Mouse (Mus musculus): ENCODE results near the gene Asrgl1. TPM values are rescaled to one million over a fixed set of nuclear protein-coding genes. Genes with fewer than 3 reads are reported as not detected.
"Not testable (repeated sequence)": the region's sequence is repeated elsewhere in the genome, so short reads cannot be mapped to it uniquely, and the experiment has no call there.

Asrgl1 gene
- polyA plus RNA-seq (2012; rRNA removed), result 88.4 TPM in 2 replicates

- DNase-seq, result peak; percentile 92 to 93
- H3K4me3 ChIP-seq (replicated peaks; ENCODE audit: insufficient read depth, low read depth, low read length), result peak within 1 kb of the TSS; percentile 97
- H3K4me1 ChIP-seq (ENCODE audit: control insufficient read depth, insufficient read depth, low read length), result peaks cover 2% of the 10 kb centered on the region; the same call in 1 of the 2 replicates
- no peak for TF ChIP-seq CTCF (IDR thresholded peaks at IDR 0.05; ENCODE audit: borderline replicate concordance, insufficient read depth, low read depth, low read length)
- peak; percentile 87 for TF ChIP-seq POLR2A (IDR thresholded peaks at IDR 0.05; ENCODE audit: borderline replicate concordance, insufficient read depth, low read length)
- H3K27me3 ChIP-seq (ENCODE audit: control insufficient read depth, insufficient read depth, low read length), result no peaks in the 10 kb centered on the region
- peak within 1 kb of the TSS; percentile 76 for H3K27ac ChIP-seq (ENCODE audit: insufficient read depth, low read length)
- WGBS, result 8% methylated on average over 31 of the region's 31 CpGs
These were observed at the start of gene Asrgl1 for GRCm38 (mm10) chr19:9135512-9136331. Asrgl1 (minus strand) TSS chr19:9135636.

DNA sequence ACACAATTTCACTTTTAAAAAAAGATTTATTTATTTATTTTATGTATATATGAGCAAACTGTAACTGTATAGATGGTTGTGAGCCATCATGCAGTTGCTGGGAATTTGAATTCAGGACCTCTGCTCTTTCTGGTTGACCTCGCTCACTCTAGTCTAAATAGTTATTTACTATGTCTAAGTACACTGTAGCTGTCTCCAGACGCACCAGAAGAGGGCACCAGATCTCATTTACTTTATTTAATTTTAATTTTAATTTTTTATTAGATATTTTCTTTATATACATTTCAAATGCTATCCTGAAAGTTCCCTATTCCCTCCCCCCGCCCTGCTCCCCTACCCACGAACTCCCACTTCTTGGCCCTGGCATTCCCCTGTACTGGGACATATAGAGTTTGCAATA, 10.8 kb upstream of the Asrgl1 start:
- 73% methylated on average over 4 of the region's 4 CpGs for WGBS
- TF ChIP-seq POLR2A (IDR thresholded peaks at IDR 0.05; ENCODE audit: borderline replicate concordance, insufficient read depth, low read length), result no peak
- no peak for TF ChIP-seq CTCF (IDR thresholded peaks at IDR 0.05; ENCODE audit: borderline replicate concordance, insufficient read depth, low read depth, low read length)
- H3K4me1 ChIP-seq (ENCODE audit: control insufficient read depth, insufficient read depth, low read length), result no peaks in the 10 kb centered on the region
- H3K27ac ChIP-seq (ENCODE audit: insufficient read depth, low read length), result no peak overlapping the region
- DNase-seq, result no peak
- H3K4me3 ChIP-seq (replicated peaks; ENCODE audit: insufficient read depth, low read depth, low read length), result no peak overlapping the region
- H3K27me3 ChIP-seq (ENCODE audit: control insufficient read depth, insufficient read depth, low read length), result no peaks in the 10 kb centered on the region

GRCm38 (mm10) chr19:9143639-9144125, 8.2 kb upstream of the Asrgl1 start:
- H3K27ac ChIP-seq (ENCODE audit: insufficient read depth, low read length), result no peak overlapping the region; the same call in 1 of the 2 replicates
- DNase-seq, result peak in 1 of 2 experiments; percentile 29
- H3K27me3 ChIP-seq (ENCODE audit: control insufficient read depth, insufficient read depth, low read length), result no peaks in the 10 kb centered on the region
- no peaks in the 10 kb centered on the region for H3K4me1 ChIP-seq (ENCODE audit: control insufficient read depth, insufficient read depth, low read length)
- no peak for TF ChIP-seq POLR2A (IDR thresholded peaks at IDR 0.05; ENCODE audit: borderline replicate concordance, insufficient read depth, low read length)
- no peak for TF ChIP-seq CTCF (IDR thresholded peaks at IDR 0.05; ENCODE audit: borderline replicate concordance, insufficient read depth, low read depth, low read length)
- H3K4me3 ChIP-seq (replicated peaks; ENCODE audit: insufficient read depth, low read depth, low read length), result no peak overlapping the region

- Histone ChIP-seq H3K27me3 (ENCODE audit: control insufficient read depth, insufficient read depth, low read length) (no peaks in the 10 kb centered on the region), H3K27ac (ENCODE audit: insufficient read depth, low read length) (no peak overlapping the region; the same call in 1 of the 2 replicates), H3K4me3 (replicated peaks; ENCODE audit: insufficient read depth, low read depth, low read length) (no peak overlapping the region), H3K4me1 (ENCODE audit: control insufficient read depth, insufficient read depth, low read length) (no peaks in the 10 kb centered on the region)
- WGBS, result 77% methylated on average over 2 of the region's 2 CpGs
- TF ChIP-seq POLR2A (IDR thresholded peaks at IDR 0.05; ENCODE audit: borderline replicate concordance, insufficient read depth, low read length) (no peak), CTCF (IDR thresholded peaks at IDR 0.05; ENCODE audit: borderline replicate concordance, insufficient read depth, low read depth, low read length) (no peak)
- DNase-seq, result no peak
These were observed 7.8 kb upstream of the Asrgl1 start for GRCm38 (mm10) chr19:9143230-9143629.

DNA sequence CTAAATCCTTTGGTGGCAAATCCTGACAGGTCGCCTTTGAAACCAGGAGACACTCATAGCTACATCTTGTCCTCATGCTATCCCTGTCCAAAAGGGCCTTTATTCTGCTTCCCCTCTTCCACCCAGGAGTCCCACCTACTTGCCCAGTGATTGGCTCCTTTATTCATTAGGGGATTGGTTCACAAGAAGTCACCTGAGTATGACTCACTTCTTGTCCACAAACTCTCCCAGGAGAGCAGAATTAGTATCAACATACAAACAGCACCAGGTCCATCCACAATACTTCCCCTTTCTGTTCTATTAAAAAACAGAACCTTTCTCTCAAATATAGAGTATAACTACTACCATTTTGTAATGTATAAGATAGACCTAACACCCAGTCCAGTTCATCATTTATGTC, 4.9 kb upstream of the Asrgl1 start:
- H3K4me3 ChIP-seq (replicated peaks; ENCODE audit: insufficient read depth, low read depth, low read length); DNase-seq; H3K4me1 ChIP-seq (ENCODE audit: control insufficient read depth, insufficient read depth, low read length); H3K27ac ChIP-seq (ENCODE audit: insufficient read depth, low read length); H3K27me3 ChIP-seq (ENCODE audit: control insufficient read depth, insufficient read depth, low read length): not testable (repeated sequence)
- 80% methylated on average over 1 of the region's 1 CpGs for WGBS

GRCm38 (mm10) chr19:9137159-9137558, 1.7 kb upstream of the Asrgl1 start:
- no peaks in the 10 kb centered on the region for H3K27me3 ChIP-seq (ENCODE audit: control insufficient read depth, insufficient read depth, low read length)
- no peak for DNase-seq
- 94% methylated on average over 1 of the region's 1 CpGs for WGBS
- peaks cover 2% of the 10 kb centered on the region; the same call in 1 of the 2 replicates for H3K4me1 ChIP-seq (ENCODE audit: control insufficient read depth, insufficient read depth, low read length)
- H3K27ac ChIP-seq (ENCODE audit: insufficient read depth, low read length), result no peak overlapping the region
- TF ChIP-seq CTCF (IDR thresholded peaks at IDR 0.05; ENCODE audit: borderline replicate concordance, insufficient read depth, low read depth, low read length) (no peak), POLR2A (IDR thresholded peaks at IDR 0.05; ENCODE audit: borderline replicate concordance, insufficient read depth, low read length) (no peak)
- H3K4me3 ChIP-seq (replicated peaks; ENCODE audit: insufficient read depth, low read depth, low read length), result no peak overlapping the region

DNA sequence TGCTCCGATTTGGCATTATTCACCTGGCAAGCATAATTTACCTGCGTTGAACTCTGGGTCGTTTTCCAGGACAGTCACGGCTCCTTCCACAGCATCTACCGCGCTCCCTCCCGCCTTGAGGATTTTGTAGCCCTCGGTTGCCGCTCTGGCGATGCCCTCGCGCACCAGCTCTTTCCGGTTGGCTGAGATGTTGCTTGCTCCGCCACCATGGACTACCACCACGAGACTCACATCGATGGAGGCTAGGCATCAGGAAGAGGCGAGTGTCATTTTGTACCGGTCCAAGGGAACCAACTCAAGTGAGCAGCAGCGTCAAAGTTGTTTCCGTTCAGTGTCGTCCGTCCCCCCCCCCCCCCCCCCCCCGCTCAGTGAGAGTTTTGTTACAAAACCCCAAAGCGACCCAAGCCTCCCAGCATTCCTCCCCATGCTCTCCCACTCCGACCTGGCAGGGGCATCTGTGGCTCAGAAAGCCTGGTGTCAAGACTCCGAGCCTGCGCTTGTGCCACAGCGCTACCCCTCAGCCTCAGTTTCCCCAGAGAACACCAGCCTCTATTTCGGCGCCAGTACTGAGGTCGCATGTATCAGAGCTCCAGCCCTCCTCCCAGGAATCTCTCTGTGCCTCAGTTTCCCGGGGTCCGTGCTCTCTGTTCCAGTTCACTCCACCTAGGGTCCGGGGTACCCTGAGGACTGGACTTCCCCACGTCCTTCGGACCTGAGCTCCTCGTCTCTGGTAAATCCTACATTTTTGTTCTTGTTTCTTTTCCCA, 507 bp downstream of the Asrgl1 start:
- H3K27ac ChIP-seq (ENCODE audit: insufficient read depth, low read length), result peak overlapping the region; percentile 76
- TF ChIP-seq CTCF (IDR thresholded peaks at IDR 0.05; ENCODE audit: borderline replicate concordance, insufficient read depth, low read depth, low read length) (no peak), POLR2A (IDR thresholded peaks at IDR 0.05; ENCODE audit: borderline replicate concordance, insufficient read depth, low read length) (no peak)
- H3K4me3 ChIP-seq (replicated peaks; ENCODE audit: insufficient read depth, low read depth, low read length), result peak overlapping the region; percentile 97
- H3K4me1 ChIP-seq (ENCODE audit: control insufficient read depth, insufficient read depth, low read length), result peaks cover 2% of the 10 kb centered on the region; the same call in 1 of the 2 replicates
- no peaks in the 10 kb centered on the region for H3K27me3 ChIP-seq (ENCODE audit: control insufficient read depth, insufficient read depth, low read length)
- DNase-seq, result peak; percentile 74 to 76
- under 1% methylated on average over 37 of the region's 37 CpGs for WGBS
